Mouse (Mus musculus) ovary, adult 18-20 months (tissue): ENCODE results near the gene BC049715.

Experiments
- DNase-seq: peaks from one replicate; pipeline ENCODE4 v3.0.0; 2022; ENCODE audit warnings: low spot score, mixed read lengths

The BC049715 gene

DNA sequence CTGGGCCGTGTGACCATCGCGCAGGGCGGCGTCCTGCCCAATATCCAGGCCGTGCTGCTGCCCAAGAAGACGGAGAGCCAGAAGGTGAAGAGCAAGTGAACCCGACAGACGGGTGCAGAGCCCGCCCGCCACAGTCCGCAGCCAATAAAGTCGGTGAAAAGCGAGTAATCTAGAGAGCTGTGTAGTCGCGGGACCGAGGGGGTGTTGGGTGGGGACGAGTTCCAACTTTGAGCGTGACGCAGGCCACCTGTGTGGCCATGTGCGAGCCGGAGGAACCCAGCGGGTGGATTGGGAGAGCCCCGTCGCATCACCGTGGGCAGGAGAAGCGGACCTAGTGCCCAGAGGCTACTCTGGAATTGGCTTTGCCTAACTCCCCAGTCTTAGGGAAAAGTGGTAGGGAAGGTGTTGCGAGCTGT, 18.8 kb upstream of the BC049715 start:
- no peak for DNase-seq

DNA sequence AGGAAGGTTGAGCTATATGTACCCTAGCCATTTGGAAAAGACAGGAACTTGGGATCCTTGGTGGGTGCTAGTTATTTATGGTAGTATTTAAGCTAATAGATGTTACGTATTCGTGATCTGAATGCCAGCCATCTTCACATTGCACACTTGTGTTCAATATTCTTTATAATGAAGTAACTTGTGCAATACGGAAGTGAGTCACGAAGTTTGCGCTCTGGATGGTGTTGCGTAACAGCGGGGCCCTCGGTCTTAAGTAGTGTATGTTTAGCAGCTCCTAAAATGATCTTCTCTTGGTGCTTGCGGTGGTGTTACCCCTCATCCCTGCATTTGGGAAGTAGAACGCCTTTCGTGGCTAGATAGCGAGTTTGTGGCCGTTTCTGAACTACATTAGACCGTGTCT, 18.3 kb upstream of the BC049715 start:
- peak; percentile 30 for DNase-seq

DNA sequence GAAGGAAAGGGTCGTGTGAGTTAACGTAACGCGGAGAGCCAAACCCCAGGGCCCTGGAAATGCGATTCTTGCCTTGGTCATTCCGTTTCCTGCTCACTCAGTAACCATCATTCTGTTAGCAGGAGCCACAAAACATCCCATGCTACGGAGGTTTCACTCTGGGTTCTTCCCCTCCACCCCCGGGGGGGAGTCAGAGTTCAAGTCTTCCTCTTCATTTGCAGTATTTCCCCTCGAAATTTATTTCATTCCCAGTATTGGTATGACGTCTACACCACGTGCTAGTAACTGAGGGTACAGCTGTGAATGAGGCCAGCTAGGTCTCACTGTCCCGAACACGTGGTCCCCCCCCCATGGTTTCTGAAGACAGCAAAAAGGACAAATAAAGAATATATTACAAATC, 17.8 kb upstream of the BC049715 start:
- DNase-seq = no peak

DNA sequence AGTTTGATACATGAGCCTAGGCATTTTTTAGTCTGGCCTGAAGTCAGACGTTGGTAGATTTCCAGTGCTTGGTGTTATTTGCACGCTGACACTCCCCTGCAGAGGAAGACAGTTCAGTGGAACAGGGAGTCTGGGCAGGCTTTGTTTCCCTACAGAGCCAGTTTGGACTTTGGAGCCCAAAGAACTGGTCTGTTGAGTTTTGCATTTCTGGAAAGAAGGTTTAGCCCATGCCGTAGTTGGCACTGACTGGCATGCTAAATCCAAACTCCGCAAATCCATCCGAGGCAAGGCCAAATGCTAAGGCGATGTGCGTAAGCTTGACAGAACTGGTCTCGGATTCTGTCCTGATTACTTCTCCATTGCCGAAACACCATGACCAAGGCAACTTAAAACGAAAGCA, 16.2 kb upstream of the BC049715 start:
- DNase-seq = no peak

DNA sequence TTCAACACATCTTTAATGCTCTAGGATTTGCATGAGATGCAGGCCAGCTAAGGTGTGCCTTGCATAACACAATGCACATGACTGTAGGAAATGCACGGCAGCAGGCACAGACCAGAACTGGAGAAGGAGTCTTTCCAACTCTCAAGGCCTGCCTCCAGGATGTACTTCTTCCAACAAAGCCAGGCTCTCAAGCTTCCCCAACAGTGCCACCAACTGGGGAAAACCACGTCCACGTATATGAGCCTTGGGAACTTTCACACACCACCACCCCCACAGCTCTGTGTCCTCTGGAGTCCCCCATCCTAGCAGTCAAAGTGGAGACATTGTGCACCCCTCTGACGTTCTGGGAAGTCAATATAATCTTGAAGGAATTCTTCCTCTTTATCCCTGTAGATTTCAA, 14.3 kb upstream of the BC049715 start:
- no peak for DNase-seq

DNA sequence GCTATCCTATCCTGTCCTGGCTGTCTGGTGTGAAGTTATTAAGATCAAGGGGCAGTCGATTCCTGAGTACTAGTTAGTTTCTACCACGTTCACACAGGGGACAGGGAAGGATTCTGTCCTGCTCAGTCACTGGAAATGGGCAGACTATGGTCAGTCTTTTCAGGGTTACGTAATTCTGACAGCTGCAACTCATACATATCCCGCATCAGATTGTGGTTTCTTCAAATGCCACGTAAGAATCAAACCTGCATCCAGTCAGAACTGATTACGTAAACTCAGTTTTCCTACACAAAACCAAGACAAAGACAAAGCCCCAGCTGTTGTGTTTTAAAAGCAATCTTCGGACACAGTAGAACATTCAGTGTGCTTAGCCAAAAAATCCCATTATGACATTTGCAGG, 12.0 kb upstream of the BC049715 start:
- no peak for DNase-seq

DNA sequence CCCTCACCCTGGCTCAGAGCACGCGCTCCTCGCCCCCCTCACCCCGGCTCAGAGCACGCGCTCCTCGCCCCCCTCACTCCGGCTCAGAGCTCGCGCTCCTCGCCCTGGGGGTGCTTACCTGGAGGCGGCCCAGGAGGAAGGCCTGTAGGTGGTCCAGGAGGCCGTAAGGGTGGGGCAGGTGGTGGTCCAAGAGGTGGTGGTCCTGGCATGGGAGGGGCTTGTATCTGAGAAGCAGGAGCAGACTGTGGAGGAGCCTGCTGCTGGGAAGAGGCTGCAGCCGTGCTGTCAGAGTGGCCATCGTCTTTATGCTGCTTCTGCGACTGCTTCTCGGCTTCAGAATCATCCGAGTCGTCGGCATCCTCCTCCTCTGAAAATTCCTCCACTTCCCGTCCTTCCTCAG, 10.6 kb upstream of the BC049715 start:
- no peak for DNase-seq

DNA sequence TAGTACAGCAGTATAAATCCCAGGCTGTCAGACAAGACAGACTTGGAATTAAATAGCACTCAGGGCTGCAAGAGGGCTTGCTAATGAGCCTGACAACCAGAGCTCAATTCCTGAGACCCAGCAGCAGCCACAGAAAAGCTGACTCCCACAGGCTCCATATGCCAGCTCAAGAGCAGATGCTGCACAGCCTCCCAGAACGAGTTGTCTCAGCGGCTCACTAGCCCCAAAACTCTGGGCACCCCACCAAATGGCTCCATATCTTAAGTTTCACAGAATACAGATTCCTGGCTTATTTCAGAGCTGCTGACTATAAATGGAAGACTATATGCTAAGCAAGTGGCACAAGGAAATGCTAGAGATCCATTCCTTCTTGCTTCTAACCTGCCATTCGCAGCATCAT, 9.9 kb upstream of the BC049715 start:
- DNase-seq = no peak

DNA sequence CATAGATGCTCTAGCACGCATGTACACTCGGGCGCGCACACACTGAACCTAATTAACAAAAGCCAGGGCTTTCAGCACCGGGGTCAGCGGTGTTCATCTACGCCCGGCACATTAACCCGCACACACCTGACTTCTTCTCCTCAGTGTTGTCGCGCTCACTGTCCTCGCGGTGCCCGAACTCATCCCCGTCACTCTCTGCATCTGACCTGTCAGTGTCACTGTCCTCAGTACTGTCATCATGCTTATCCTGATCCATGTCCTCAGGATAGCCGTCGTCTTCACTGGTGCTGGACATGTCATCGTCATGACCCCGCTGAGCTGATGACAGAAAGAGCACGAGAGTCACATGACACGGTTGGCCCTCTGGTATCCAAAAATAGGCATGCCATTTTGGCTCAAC, 7.0 kb upstream of the BC049715 start:
- no peak for DNase-seq

DNA sequence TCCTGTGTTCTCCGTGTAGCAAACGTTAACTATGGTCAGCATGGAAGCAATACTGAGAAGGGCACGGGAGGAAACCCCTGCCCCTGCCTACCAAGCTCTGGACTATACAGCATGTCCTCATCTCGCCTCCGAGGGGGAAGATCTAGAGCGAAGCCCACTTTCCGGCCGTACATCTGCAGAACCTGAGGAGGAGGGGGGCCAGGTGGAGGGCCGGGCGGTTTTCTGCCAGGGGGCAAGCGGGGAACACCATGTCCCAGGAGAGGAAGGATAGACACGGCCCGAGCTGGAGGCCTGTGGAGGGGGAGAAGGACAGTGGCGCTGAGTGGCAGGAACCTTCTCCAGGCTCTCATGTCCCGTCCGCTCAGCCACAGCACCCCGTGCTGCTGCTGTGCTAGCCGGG, 6.3 kb upstream of the BC049715 start:
- DNase-seq = no peak

DNA sequence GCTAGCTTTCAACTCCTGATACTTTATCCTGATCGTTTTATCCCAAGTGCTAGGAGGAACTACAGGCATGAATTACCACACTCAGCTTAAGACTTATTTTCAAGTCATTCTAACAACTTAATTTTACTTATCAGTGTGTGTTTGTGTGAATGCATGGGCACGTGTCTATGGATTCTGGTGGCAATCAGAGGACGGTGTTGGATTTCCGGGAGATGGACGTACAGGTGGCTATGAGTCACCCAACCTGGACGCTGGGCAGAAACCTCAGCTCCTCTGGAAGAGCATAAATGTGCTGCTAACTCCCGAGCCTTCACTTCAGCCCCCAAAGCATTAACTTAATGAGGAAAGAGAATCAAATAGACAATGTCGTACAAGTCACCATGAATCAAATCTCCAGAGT, 2.4 kb upstream of the BC049715 start:
- no peak for DNase-seq

DNA sequence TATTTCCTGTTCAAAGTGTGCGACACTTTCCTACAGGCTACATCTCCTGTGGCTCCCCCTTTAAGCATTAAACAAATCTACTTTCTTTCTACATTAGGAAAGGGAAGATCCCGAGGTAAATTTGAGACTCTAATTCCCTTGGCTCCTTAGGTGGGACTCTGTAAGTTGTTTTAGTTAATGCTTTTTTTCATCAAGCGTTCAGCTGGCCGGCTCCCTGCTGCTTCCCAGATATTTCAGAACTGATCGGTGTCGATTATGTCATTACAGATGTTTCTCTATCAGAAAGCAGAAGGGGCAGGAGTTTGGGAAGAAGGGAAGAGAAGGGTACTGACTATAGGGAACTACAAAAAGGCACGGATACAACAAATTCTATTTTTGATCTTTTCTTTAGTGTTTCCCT, 310 bp upstream of the BC049715 start:
- no peak for DNase-seq

DNA sequence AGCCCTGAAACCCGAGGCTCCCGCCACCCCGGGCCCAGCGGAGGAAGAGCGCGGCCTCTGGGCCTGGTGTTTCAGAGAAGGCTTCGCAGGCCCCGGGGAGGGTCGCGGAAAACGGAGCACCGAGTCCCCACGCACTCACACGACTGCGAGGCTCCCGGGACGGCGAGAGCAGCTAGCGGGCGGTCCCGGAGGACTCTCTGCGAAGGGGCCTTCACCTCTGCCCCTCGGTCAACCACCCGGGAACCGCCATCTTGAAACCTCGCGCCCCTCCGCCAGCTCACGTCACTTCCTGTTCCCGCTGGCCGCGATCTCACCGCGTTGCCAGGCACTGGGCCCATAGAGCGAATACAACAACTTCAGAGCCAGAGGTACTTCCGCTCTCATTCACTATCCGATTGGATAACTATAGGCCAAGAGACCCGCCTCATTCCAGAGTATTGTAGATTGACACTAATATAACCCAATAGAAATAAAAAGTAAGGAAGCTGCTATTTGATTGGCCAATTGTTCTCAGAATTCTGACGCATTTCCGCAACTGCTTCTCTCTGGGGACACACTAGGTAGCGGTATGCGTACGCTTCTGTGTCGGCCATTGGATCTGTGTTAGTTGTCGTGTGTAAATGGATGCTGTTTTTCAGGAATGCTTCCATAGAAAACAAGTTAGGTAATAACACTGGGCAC, 595 bp downstream of the BC049715 start, which contains the start of gene Wbp11:
Gene Wbp11, minus strand, starts transcription at position 353 of the 681 bp plus-strand sequence.
- peak; percentile 94 for DNase-seq

DNA sequence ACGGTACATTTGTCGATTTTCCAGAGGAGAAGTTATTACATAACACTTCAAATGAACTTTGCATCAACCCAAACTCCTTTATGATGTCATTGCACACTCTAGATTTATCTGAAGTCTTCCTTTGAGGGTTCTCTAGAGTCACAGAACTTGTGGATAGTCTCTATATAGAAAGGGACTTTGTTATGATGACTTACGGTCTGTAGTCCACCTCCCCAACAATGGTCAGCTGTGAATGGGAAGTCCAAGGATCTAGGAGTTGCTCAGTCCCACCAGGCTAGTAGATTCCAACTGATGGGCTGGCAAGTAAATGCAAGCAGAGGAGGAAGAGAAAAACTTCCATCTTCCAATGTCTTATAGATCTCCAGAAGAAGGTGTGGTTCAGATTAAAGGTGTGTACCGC, 1.3 kb downstream of the BC049715 start:
- DNase-seq = no peak

DNA sequence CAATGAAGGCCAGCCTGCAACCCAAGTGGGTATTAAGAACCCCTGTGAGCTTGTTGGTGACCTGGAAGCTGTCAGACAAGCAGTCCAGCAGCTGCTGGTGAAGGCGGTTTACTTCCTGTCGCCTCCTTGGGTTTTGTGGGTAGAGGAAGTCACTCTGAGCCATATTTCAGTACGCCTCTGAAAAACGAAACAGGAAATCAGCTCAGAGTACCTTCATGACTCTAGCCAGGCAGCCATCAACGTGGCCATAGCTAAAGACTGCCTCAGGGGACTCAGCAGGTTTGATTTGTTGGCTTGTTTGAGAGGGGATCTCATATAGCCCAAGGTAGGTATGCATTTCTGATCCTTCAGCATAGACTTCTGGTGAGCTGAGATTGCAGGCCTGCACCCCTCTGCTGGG, 4.3 kb downstream of the BC049715 start:
- no peak for DNase-seq

DNA sequence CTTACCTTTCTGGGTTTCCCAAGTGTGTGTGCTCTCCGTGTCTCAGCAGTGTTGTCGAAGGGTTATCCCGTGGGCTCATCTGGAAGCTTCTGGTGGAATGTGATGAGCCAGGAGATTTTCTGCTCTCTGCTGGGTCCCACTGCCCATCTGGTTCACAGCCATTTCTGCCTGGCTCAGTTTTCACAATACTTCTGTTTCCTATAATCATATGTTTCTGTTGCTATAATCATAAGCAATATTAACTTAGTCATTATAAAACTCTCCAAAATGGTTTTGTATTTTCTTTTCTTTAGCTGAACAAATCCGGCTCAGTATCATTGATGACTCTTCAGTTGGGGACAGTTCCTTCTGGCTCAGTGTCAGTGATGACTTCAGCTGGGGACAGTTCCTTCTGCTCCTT, 7.9 kb downstream of the BC049715 start, which contains the start of gene Smco3:
Gene Smco3, minus strand, starts transcription at position 101 of the 400 bp plus-strand sequence.
- DNase-seq = no peak

DNA sequence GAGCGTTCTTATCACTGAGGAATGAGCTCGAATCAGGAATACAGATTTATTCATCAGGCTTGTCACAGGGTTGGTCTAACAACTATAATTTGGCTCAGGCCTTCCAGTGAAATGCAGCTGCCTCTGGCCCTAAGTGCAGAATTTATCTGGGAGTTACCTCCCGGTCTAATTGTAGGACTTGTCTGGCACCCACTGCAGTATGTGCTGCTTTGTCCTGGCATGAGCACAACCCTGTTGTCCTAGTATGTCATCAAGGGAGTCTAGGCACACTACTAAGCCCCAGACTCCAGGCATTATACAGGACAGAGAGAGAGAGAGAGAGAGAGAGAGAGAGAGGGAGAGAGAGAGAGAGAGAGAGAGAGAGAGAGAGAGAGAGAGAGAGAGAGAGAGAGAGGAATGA, 9.9 kb downstream of the BC049715 start:
- no peak for DNase-seq

DNA sequence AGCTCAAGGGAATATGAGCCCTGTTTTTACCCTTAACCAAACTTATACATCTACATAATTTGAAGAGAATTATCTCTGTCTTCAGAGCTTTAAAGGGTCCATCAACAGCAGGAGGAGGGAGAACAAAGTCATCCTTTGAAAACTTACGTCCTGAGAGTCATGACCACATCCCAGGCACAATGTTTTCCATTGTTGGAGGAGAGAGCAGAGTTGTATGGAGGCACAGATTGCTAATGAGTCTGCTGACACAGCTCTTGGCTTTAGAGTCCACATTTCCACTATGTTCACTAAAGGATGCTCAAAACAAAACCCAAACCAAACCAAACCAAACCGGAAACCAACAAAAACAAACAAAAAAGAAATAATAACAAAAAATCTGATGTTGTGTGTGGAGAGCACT, 17.5 kb downstream of the BC049715 start:
- no peak for DNase-seq

DNA sequence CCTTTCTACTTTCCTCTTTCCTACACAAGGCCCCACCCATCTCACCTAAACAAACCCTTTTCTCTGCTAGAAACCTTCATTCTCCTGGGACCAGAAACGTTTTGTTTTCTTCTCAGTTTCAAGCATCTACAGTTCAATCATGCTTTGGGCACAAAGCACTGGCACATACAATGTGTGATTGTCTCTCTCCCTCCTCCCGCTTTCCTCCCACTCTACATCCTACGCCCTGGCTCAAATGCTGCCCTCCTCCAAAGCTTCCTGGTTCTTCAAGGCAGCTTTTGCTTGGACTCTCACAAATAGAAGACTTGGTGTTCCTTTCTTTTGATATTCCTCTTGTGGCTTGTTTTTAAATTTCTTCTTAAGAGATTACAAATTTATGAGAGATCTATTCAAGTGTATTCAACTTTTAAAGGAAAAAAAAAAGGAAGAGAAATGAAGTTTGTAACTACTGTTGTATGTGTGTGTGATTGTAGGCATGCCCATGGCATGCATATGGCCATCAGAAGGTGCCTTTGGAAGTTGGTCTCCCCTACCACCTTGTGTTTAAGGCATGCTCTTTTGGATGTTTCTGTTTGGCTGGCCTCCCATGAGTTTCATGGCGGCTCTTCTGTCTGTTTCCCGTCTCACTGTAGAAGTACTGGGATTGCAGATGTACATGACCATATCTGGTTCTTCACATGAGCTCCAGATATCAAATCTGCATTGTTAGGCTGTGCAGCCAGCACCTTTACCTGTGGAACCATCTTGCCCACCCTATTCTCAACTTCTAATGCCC, 18.5 kb downstream of the BC049715 start:
- DNase-seq = no peak

DNA sequence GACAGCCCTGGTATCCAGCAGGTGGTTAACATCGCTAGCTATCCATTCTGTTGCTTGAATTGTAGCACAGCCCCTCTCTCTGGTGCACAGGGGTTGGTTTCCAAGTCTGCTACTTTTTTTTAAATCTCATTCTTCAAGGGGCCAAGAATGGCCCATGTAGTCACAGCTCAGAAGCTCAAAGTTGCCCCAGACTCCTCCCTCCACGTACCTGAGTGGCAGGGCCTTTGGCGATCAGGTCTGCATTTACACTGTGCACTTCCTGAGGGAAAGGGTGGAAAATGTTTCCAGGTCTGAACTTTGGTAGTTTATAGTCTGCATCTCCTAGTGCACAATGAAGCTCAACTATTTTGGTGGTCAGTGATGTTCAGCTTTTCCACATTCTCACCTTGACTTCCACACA, 19.8 kb downstream of the BC049715 start:
- no peak for DNase-seq

DNA sequence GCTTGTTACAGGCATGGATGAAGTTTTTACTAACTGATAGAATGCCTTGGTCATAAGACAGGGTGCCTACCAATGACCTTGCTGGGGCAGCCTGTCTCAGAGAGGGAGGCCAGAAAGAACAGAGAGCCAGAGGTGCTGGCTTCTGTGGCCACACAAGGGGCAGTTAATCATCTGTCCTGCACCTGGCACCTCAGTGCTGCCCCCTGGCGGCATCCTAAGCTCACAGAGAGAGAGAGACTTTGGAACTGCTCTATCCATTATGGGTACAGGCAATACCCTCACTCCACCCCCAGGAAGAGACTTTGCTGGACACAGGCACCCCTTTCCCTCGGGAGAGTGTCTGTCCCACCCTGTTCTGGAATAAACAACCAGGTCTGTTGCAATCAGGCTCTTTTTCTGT, 20.4 kb downstream of the BC049715 start:
- DNase-seq = no peak

DNA sequence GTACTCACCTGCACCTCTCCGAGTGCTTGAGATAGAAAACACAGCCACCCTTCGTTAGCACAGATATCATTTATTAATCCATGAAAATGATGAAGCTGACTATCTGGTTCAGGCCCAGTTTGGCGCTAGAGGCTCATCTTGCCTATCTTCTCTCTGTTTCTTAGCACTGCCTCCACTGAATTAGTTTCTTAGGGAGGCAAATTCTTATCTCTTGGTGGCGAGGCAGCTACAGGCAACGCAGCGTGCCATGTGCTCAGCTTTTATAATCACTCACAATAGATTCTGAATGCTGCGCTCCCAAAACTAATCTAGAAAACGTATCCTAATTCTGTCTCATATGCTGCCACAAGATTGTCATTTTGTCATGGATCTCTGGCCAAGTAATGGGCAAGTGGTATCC, 21.0 kb downstream of the BC049715 start:
- DNase-seq = no peak

DNA sequence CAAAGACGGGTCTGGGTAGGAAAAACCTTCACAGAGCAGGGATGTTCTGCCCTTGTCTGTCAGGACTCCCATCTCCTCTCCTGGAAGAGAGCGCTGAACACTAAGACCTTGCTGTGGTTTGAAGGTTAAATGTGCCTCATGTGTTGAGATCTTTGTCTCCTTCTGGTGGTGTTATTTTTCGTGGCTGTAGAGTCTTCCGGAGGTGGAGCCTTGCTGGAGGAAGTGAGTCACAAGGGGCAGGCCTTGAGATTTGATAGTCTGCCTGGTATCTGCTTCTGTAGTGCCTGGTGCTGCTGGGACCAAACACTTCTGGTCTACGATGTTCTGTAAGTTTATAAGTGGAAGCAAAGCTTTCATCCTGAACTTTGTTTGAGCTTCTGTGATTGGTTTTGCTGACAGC, 21.5 kb downstream of the BC049715 start:
- DNase-seq = no peak

DNA sequence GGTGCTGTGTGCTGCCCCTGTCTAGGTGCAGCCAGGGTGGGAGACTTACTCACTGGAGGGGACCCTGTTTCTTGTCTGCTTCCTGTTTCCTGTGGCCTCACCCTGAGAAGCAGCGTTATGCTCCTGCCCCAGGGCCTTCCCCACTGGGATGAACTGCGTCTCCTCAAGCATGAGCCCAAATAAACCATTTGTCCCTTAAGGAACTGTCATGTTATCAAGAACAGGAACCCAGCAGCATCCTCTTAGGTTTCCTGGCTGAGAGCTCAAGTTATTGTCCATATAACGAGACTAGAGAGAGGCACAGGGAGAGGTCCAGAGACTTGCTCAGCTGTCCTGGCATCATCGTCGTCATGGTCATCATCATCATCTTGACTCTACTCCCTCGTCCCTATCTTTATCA, 22.8 kb downstream of the BC049715 start:
- DNase-seq = no peak
